Mouse (Mus musculus): ENCODE results near the gene Gm20379. TPM values are rescaled to one million over a fixed set of nuclear protein-coding genes. Genes with fewer than 3 reads are reported as not detected.

The Gm20379 gene
- polyA plus RNA-seq (2014; fragmentation: Nextera tagmentation; extraction: Ambion mirVana) = 0.24 and 0.30 TPM in 2 replicates

DNA sequence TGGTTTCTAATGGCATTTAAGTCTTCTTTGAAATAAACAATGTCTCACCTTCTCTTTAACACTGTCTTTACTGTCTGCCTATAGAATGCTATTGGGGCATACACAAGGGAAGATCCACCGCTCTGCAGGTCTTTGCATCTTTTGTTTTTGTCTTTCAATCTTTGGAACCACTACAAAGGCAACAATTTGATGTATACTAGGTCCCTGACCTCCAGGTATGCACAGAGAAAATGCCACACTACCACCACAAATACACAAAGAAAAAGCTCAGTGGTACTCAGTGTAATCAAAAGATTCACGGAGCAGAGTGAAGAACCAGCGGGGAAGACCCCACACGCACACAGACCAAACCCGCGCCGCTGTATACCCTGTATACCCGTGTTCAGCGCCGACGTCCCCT lies at the start of gene Gm20379:
Gm20379 (plus strand) TSS at position 301 of the 400 bp plus-strand sequence.
- WGBS = 96% methylated on average over 11 of the region's 11 CpGs
- no peak within 1 kb of the TSS for H3K4me2 ChIP-seq (ENCODE audit: low read length)
- ATAC-seq = no peak

DNA sequence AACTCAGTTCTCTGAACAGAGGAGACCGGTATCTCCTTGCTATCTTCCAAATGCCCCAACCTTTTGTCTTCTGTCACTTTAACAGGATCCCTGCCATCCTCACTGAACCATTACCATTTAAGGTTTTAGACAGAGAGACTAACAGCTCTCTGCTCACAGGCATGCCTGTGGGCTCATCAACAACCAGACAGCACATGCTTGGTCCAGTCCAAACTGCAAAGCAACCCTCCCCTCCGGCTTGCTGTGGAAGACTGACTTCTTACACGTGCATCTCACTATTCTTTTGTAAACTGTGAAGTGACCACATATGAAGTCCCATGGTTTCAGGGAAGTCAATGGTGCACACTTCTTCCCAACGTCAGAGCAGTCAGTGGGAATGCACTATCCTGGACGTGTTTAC lies 44.5 kb upstream of the Gm20379 start:
- Histone ChIP-seq H3K9me3 (replicated peaks; ENCODE audit: control insufficient read depth, low read length) (no peaks in the 10 kb centered on the region), H3K4me2 (ENCODE audit: low read length) (no peak overlapping the region), H3K36me3 (ENCODE audit: control insufficient read depth, insufficient read depth, low read length) (no peaks in the 10 kb centered on the region), H3K27me3 (replicated peaks; ENCODE audit: control insufficient read depth, insufficient read depth, low read length) (no peaks in the 10 kb centered on the region), H3K9ac (ENCODE audit: low read length) (no peak overlapping the region), H3K27ac (ENCODE audit: low read depth, low read length) (no peak overlapping the region), H3K4me3 (ENCODE audit: low read depth, low read length) (no peak overlapping the region), H3K4me1 (ENCODE audit: control insufficient read depth, insufficient read depth, low read length) (no peaks in the 10 kb centered on the region)
- DNase-seq (ENCODE audit: low spot score) (no peak), ATAC-seq (no peak)
- WGBS = 89% methylated on average over 5 of the region's 5 CpGs

More for the DNA sequence above, at the start of gene Gm20379:
- Histone ChIP-seq H3K4me3 (ENCODE audit: low read depth, low read length) (no peak within 1 kb of the TSS), H3K4me1 (ENCODE audit: control insufficient read depth, insufficient read depth, low read length) (no peaks in the 10 kb centered on the region), H3K36me3 (ENCODE audit: control insufficient read depth, insufficient read depth, low read length) (peaks cover 27% of the 10 kb centered on the region), H3K27me3 (replicated peaks; ENCODE audit: control insufficient read depth, insufficient read depth, low read length) (no peaks in the 10 kb centered on the region), H3K9me3 (replicated peaks; ENCODE audit: control insufficient read depth, low read length) (no peaks in the 10 kb centered on the region), H3K9ac (ENCODE audit: low read length) (no peak within 1 kb of the TSS), H3K27ac (ENCODE audit: low read depth, low read length) (no peak within 1 kb of the TSS)
- no peak for DNase-seq (ENCODE audit: low spot score)

DNA sequence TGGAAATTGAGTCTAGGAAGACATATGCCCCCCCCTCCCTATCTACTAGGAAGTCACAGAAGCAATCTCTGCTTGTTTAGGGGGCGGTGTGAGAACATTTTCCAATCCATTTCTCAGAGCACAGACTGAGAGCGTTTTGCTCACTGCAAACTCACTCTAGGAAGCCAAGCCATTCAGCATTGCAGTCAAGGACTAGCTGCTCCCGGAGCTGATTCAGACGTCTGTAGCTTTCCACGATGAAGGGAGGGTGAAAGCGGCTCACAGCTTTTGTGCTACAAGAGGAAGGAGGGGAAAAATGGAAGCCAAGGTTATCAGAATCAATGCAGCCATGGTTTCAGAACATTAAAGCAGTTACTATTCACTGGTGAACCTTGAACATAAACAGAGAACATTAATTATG lies 42.2 kb upstream of the Gm20379 start:
- H3K9ac ChIP-seq (ENCODE audit: low read length) = no peak overlapping the region
- H3K36me3 ChIP-seq (ENCODE audit: control insufficient read depth, insufficient read depth, low read length) = no peaks in the 10 kb centered on the region
- H3K9me3 ChIP-seq (replicated peaks; ENCODE audit: control insufficient read depth, low read length) = no peaks in the 10 kb centered on the region
- H3K27ac ChIP-seq (ENCODE audit: low read depth, low read length) = no peak overlapping the region
- H3K4me2 ChIP-seq (ENCODE audit: low read length) = no peak overlapping the region
- no peak overlapping the region for H3K4me3 ChIP-seq (ENCODE audit: low read depth, low read length)
- 92% methylated on average over 6 of the region's 6 CpGs for WGBS
- no peak for ATAC-seq
- no peak for DNase-seq (ENCODE audit: low spot score)
- H3K4me1 ChIP-seq (ENCODE audit: control insufficient read depth, insufficient read depth, low read length) = no peaks in the 10 kb centered on the region
- H3K27me3 ChIP-seq (replicated peaks; ENCODE audit: control insufficient read depth, insufficient read depth, low read length) = no peaks in the 10 kb centered on the region

DNA sequence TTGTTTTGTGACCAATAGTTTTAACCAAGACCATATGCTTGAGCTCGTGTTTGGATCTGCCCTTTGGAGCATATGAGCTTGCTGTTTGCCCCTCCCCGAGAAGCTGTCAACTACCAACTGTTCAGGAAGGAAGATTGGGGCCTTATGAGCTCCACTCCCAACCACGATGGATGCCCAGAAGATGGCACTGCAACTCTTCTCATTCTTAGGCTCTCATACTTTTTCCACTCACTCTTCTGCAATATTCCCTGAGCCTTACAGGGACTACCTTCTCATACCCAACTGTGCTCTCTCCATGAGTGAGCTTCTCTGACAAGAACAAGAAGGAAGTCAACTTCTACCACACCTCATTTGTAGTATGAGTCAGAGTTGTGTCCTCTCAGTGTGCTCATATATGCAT lies 38.7 kb upstream of the Gm20379 start:
- DNase-seq (ENCODE audit: low spot score) = no peak
- no peaks in the 10 kb centered on the region for H3K36me3 ChIP-seq (ENCODE audit: control insufficient read depth, insufficient read depth, low read length)
- no peaks in the 10 kb centered on the region for H3K27me3 ChIP-seq (replicated peaks; ENCODE audit: control insufficient read depth, insufficient read depth, low read length)
- no peak overlapping the region for H3K4me3 ChIP-seq (ENCODE audit: low read depth, low read length)
- no peak for ATAC-seq
- no peak overlapping the region for H3K4me2 ChIP-seq (ENCODE audit: low read length)
- H3K27ac ChIP-seq (ENCODE audit: low read depth, low read length) = no peak overlapping the region
- no peaks in the 10 kb centered on the region for H3K4me1 ChIP-seq (ENCODE audit: control insufficient read depth, insufficient read depth, low read length)
- H3K9ac ChIP-seq (ENCODE audit: low read length) = no peak overlapping the region
- WGBS = 87% methylated on average over 3 of the region's 3 CpGs
- no peaks in the 10 kb centered on the region for H3K9me3 ChIP-seq (replicated peaks; ENCODE audit: control insufficient read depth, low read length)

DNA sequence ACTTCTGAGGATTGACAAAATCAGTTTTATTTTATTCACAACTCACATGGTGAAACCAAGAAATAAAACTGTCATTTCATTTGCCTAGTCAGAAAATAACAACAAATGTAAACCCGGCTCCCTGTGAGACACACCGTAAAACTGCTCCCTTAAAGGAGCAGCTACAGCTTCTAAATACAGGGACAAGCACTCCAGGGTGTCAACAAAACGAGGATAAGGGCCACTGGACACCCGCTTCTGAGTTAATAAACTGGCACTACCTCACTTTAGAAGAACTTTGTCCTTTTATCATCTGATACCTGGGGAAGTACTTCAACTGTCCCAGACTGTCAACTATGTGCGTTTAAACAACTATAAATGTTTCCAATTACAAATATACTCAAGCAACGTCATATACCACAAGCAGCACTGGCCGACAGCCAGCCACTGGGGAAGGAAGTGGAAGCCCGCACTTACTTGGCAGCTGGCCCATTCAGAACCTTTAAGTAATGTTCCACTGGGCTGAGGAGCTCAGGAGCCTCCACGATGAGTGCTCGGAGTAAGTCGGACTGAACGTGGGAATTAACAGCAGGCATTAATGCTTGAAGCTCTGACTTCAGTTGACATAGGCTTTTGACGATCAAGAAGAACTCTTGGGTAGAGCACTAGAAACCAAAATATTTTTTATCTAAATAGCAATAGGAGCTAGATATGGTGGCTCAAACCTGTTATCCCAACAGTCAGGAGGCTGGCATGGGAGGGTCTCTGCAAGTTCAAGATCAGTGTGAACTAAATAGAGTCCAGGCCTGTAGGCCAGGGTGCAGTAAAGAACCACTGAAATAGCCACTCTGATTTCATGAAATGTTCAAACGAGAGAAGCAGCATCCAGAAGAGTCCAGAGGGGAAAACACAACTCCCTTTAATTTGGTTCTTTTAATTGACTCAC lies 31.2 kb upstream of the Gm20379 start:
- H3K4me3 ChIP-seq (ENCODE audit: low read depth, low read length) = no peak overlapping the region
- WGBS = 73% methylated on average over 14 of the region's 14 CpGs
- H3K9me3 ChIP-seq (replicated peaks; ENCODE audit: control insufficient read depth, low read length) = no peaks in the 10 kb centered on the region
- no peak overlapping the region for H3K9ac ChIP-seq (ENCODE audit: low read length)
- H3K27ac ChIP-seq (ENCODE audit: low read depth, low read length) = no peak overlapping the region
- no peaks in the 10 kb centered on the region for H3K27me3 ChIP-seq (replicated peaks; ENCODE audit: control insufficient read depth, insufficient read depth, low read length)
- H3K4me1 ChIP-seq (ENCODE audit: control insufficient read depth, insufficient read depth, low read length) = no peaks in the 10 kb centered on the region
- ATAC-seq (peak; percentile 57; the same call in 1 of the 2 replicates), DNase-seq (ENCODE audit: low spot score) (peak; percentile 67)
- H3K36me3 ChIP-seq (ENCODE audit: control insufficient read depth, insufficient read depth, low read length) = no peaks in the 10 kb centered on the region
- H3K4me2 ChIP-seq (ENCODE audit: low read length) = no peak overlapping the region

DNA sequence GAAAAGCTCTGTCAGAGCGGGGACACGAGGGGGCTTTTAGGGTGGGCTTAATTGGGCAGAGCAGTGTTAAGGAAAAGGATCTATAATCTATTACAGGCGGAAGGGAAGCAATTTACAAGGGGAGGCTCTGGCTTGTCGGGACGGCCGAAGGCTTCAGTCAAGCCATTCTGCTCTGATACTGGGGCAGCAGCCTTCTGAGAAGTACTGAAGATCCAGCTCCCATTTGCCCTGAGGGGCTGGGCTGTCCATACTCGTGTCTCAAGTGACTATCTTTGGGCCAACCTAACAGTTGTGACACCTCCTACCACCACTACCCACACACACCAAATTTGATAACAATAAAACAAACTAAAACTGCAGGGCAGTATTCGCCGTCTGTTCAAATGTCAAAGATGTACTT lies 30.5 kb upstream of the Gm20379 start:
- 92% methylated on average over 9 of the region's 9 CpGs for WGBS
- H3K4me2 ChIP-seq (ENCODE audit: low read length) = no peak overlapping the region

DNA sequence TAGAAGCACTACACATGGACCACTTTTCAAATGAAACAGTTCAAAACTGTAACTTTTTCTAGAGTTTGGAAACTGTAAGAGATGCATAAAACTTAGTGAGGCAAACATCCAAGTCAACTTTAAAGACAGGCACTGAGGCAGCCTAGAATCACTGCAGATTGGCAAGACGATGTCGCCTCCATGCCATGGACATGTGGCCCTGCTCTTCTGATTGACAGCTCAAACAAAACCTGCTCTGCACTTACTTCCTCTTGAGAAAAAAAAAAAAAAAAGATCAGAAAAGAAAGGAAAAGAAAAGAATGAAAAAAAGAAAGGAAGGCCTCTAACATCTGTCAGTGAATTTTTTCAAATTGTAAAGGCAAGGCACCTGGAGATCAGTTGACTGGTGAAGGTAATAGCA lies 28.8 kb upstream of the Gm20379 start:
- no peaks in the 10 kb centered on the region for H3K9me3 ChIP-seq (replicated peaks; ENCODE audit: control insufficient read depth, low read length)
- 0 out of 2 replicates have a peak, but pooled peaks cover 2% of the 10 kb centered on the region for H3K36me3 ChIP-seq (ENCODE audit: control insufficient read depth, insufficient read depth, low read length)
- ATAC-seq (no peak), DNase-seq (ENCODE audit: low spot score) (no peak)
- no peaks in the 10 kb centered on the region for H3K27me3 ChIP-seq (replicated peaks; ENCODE audit: control insufficient read depth, insufficient read depth, low read length)
- no peak overlapping the region for H3K27ac ChIP-seq (ENCODE audit: low read depth, low read length)
- WGBS = 82% methylated on average over 2 of the region's 2 CpGs
- H3K9ac ChIP-seq (ENCODE audit: low read length) = no peak overlapping the region
- no peak overlapping the region for H3K4me3 ChIP-seq (ENCODE audit: low read depth, low read length)
- no peak overlapping the region for H3K4me2 ChIP-seq (ENCODE audit: low read length)
- H3K4me1 ChIP-seq (ENCODE audit: control insufficient read depth, insufficient read depth, low read length) = no peaks in the 10 kb centered on the region

More for the DNA sequence above, 30.5 kb upstream of the Gm20379 start:
- Histone ChIP-seq H3K9ac (ENCODE audit: low read length) (no peak overlapping the region), H3K4me3 (ENCODE audit: low read depth, low read length) (no peak overlapping the region), H3K9me3 (replicated peaks; ENCODE audit: control insufficient read depth, low read length) (no peaks in the 10 kb centered on the region), H3K27ac (ENCODE audit: low read depth, low read length) (no peak overlapping the region), H3K27me3 (replicated peaks; ENCODE audit: control insufficient read depth, insufficient read depth, low read length) (no peaks in the 10 kb centered on the region), H3K36me3 (ENCODE audit: control insufficient read depth, insufficient read depth, low read length) (no peaks in the 10 kb centered on the region), H3K4me1 (ENCODE audit: control insufficient read depth, insufficient read depth, low read length) (no peaks in the 10 kb centered on the region)
- DNase-seq (ENCODE audit: low spot score) (no peak), ATAC-seq (no peak)

DNA sequence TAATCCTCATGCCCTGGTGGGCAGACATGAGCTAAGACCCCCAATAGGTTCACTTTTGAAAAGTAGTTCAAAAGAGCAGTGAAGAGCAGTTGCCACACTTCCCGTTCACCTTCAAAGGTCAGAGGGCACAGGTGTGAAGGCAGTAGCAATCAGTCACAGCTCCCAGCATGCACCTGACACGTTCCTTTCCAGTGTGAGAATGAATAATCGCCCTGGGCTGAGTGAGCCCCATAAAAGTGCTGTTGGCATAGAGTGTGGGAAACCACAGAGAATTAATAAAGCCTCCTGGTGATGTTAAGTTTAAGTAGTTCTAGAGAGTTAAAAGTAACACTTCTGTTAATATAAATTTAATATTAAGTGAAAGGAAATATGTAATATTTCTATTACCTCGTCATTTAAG lies 14.2 kb upstream of the Gm20379 start:
- no peak for ATAC-seq
- 77% methylated on average over 4 of the region's 4 CpGs for WGBS
- Histone ChIP-seq H3K36me3 (ENCODE audit: control insufficient read depth, insufficient read depth, low read length) (no peaks in the 10 kb centered on the region; the same call in 1 of the 2 replicates), H3K27ac (ENCODE audit: low read depth, low read length) (no peak overlapping the region), H3K4me2 (ENCODE audit: low read length) (no peak overlapping the region), H3K4me1 (ENCODE audit: control insufficient read depth, insufficient read depth, low read length) (no peaks in the 10 kb centered on the region), H3K4me3 (ENCODE audit: low read depth, low read length) (no peak overlapping the region), H3K27me3 (replicated peaks; ENCODE audit: control insufficient read depth, insufficient read depth, low read length) (no peaks in the 10 kb centered on the region), H3K9ac (ENCODE audit: low read length) (no peak overlapping the region), H3K9me3 (replicated peaks; ENCODE audit: control insufficient read depth, low read length) (no peaks in the 10 kb centered on the region)
- no peak for DNase-seq (ENCODE audit: low spot score)

DNA sequence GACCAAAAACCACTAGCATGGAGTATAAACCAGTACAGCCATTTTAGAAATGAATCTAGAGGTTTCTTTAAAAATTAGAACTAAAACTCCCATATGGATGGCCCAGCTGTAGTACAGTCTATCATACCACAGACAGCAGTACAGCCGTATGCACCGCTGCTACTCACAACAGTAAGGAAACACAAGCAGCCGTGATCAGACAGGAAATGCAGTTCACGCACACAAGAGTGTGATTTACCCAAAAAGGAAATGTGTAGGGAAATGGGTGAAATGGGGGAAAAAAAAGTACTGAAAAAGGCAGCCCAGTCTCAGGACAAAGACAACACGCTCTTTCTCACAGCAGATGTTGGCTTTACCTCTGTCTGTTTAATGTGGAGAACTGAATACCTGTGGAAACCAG lies 11.9 kb upstream of the Gm20379 start:
- no peak for DNase-seq (ENCODE audit: low spot score)
- 91% methylated on average over 5 of the region's 5 CpGs for WGBS
- Histone ChIP-seq H3K4me1 (ENCODE audit: control insufficient read depth, insufficient read depth, low read length) (no peaks in the 10 kb centered on the region), H3K36me3 (ENCODE audit: control insufficient read depth, insufficient read depth, low read length) (no peaks in the 10 kb centered on the region; the same call in 1 of the 2 replicates), H3K4me2 (ENCODE audit: low read length) (no peak overlapping the region), H3K27me3 (replicated peaks; ENCODE audit: control insufficient read depth, insufficient read depth, low read length) (no peaks in the 10 kb centered on the region), H3K27ac (ENCODE audit: low read depth, low read length) (no peak overlapping the region), H3K4me3 (ENCODE audit: low read depth, low read length) (no peak overlapping the region), H3K9me3 (replicated peaks; ENCODE audit: control insufficient read depth, low read length) (no peaks in the 10 kb centered on the region), H3K9ac (ENCODE audit: low read length) (no peak overlapping the region)
- no peak for ATAC-seq

Data from forebrain, embryonic 14.5 days (tissue).